Mouse (Mus musculus): ENCODE measurements around the gene Sord. TPM values are rescaled to one million over a fixed set of nuclear protein-coding genes. Genes with fewer than 3 reads are reported as not detected.

Sord gene
- polyA plus RNA-seq, 1 experiment = 74.9 TPM

DNA sequence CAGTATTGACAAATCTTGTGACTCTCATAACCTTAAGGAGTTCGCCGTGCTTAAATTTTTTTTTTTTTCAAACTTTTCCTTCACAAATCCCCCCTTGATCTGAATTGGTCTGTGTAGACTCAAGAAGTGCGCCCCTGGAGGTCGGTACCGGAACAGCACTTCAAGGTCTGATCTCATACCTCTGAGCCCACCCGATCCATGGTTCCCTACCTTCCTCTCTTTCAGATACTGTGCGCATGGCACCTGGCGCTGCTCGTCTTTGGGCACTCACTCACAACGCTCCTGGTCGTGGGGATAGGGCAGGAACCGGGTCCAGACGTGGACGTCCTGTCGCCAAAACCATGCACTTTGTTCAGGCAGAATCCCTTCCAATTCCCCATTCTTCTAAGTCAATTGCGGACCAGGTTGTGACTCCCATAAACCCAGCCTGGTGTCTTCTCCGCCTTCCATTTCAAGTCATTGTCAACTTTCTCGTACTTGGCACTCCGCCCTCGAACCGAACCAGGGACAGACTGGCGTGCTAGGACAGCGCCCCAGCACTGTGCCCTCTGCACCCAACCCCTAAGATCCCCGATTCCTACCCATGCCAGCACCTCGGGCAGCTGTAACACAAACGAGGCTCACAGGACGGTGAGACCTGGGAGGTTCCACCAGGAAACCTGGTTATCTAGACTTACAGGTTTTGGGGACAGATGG, 78.3 kb downstream of the Sord start:
- Histone ChIP-seq H3K4me3 (ENCODE audit: insufficient read depth, low read length) (peak overlapping the region; percentile 34), H3K27ac (ENCODE audit: insufficient read depth, low read depth, low read length) (no peak overlapping the region), H3K4me1 (ENCODE audit: control insufficient read depth, insufficient read depth, low read length) (no peaks in the 10 kb centered on the region)
- TF ChIP-seq CTCF (IDR thresholded peaks at IDR 0.05; ENCODE audit: low read depth, low read length) (peak; percentile 58), POLR2A (IDR thresholded peaks at IDR 0.05; ENCODE audit: borderline replicate concordance, low read depth, low read length) (no peak)

DNA sequence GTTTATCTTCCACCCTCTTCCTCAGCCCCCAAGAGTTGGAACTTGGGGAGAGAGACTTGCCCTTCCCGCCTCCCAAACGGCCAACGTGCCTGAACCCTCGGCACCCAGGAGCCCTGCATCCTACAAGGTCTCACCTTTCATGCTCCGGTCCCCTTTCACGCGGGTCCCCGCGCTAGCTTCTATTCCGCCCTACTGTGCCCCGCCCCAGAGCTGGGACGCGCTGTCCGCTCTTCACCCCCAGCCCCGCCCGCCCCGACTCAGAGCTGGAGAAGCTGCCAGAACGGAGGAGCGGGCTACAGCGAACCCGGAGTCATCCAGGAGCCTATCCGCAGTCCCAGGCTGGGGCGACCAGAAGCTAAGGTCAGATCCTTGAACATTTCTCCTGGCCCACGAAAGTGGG, 79.0 kb downstream of the Sord start, which contains the start of gene Duoxa1:
Gene Duoxa1, minus strand, starts transcription at position 195 of the 400 bp plus-strand sequence.
- Histone ChIP-seq H3K27ac (ENCODE audit: insufficient read depth, low read depth, low read length) (no peak within 1 kb of the TSS), H3K4me3 (ENCODE audit: insufficient read depth, low read length) (peak within 1 kb of the TSS; percentile 34), H3K4me1 (ENCODE audit: control insufficient read depth, insufficient read depth, low read length) (no peaks in the 10 kb centered on the region)
- no peak for TF ChIP-seq CTCF (IDR thresholded peaks at IDR 0.05; ENCODE audit: low read depth, low read length)
- no peak for TF ChIP-seq POLR2A (IDR thresholded peaks at IDR 0.05; ENCODE audit: borderline replicate concordance, low read depth, low read length)

Other genes starting within 250 kb of the Sord start
- gene Eif3j1, start 206.2 kb upstream of the Sord start, polyA plus RNA-seq (2012; ENCODE audit: insufficient read depth, insufficient read length, missing spikeins) = 3.9 and 5.4 TPM in 2 replicates
- gene Spg11, start 116.4 kb upstream of the Sord start, polyA plus RNA-seq (2012; ENCODE audit: insufficient read depth, insufficient read length, missing spikeins) = 15.3 and 16.4 TPM in 2 replicates
- 8,073 and 8,193 TPM in 2 replicates for gene B2m, start 87.1 kb upstream of the Sord start, polyA plus RNA-seq (2012; ENCODE audit: insufficient read depth, insufficient read length, missing spikeins)
- not detected in 2 replicates for gene Trim69, start 74.0 kb upstream of the Sord start, polyA plus RNA-seq (2012; ENCODE audit: insufficient read depth, insufficient read length, missing spikeins)
- 0.23 and 0.33 TPM in 2 replicates for gene Patl2, start 48.6 kb upstream of the Sord start, polyA plus RNA-seq (2012; ENCODE audit: insufficient read depth, insufficient read length, missing spikeins)
- not detected in 2 replicates for gene Terb2, start 48.5 kb upstream of the Sord start, polyA plus RNA-seq (2012; ENCODE audit: insufficient read depth, insufficient read length, missing spikeins)
- not detected in 2 replicates for gene Duox2, start 63.7 kb downstream of the Sord start, polyA plus RNA-seq (2012; ENCODE audit: insufficient read depth, insufficient read length, missing spikeins)
- gene Duoxa2, start 64.2 kb downstream of the Sord start, polyA plus RNA-seq (2012; ENCODE audit: insufficient read depth, insufficient read length, missing spikeins) = not detected in 2 replicates
- gene Duoxa1, start 79.0 kb downstream of the Sord start, polyA plus RNA-seq (2012; ENCODE audit: insufficient read depth, insufficient read length, missing spikeins) = not detected in 2 replicates
- not detected in 2 replicates for gene Duox1, start 80.9 kb downstream of the Sord start, polyA plus RNA-seq (2012; ENCODE audit: insufficient read depth, insufficient read length, missing spikeins)
- gene Shf, start 134.4 kb downstream of the Sord start, polyA plus RNA-seq (2012; ENCODE audit: insufficient read depth, insufficient read length, missing spikeins) = 2.6 TPM in 2 replicates
- 22.4 and 29.6 TPM in 2 replicates for gene Slc28a2, start 191.7 kb downstream of the Sord start, polyA plus RNA-seq (2012; ENCODE audit: insufficient read depth, insufficient read length, missing spikeins)